Mouse (Mus musculus): ENCODE data around the gene Nfia.

DNA sequence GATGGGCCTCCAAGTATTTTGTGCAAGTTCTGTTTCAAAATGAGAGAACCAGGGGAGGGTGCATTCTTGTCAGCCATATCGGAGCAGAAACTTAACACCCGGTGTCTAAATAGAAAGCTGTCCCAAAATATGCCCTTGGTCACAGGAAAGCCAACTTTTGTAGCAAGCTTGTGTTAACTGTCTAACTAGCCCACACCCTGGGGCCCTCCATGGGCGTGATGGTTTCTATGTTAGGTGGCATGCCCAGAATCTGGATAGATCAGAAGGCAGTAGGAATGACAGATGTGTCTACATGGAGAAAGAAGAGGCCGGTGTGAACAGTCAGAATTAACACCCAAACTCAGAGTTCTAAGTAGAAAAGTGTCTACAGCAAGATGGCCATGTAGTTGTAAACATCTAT, 282.5 kb downstream of the Nfia start:
- TF ChIP-seq EP300 (IDR thresholded peaks at IDR 0.05; ENCODE audit: insufficient read depth, low read depth, low read length) (no peak), POLR2A (IDR thresholded peaks at IDR 0.05; ENCODE audit: insufficient read depth, low read length) (no peak)
